Mouse (Mus musculus): ENCODE results near the gene Plekha1. TPM values are rescaled to one million over a fixed set of nuclear protein-coding genes. Genes with fewer than 3 reads are reported as not detected.

Plekha1 gene
- polyA plus RNA-seq, 1 experiment from 2014 or later: 20.7 TPM

- DNase-seq (ENCODE audit: low spot score): peak; percentile 60
Measured at GRCm38 (mm10) chr7:130857973-130858372, 7.6 kb upstream of the Plekha1 start.

- no peak for DNase-seq (ENCODE audit: low spot score)
Measured at GRCm38 (mm10) chr7:130859926-130860325, 5.6 kb upstream of the Plekha1 start.

- no peak for DNase-seq (ENCODE audit: low spot score)
Measured at GRCm38 (mm10) chr7:130860721-130861142, 4.8 kb upstream of the Plekha1 start.

- DNase-seq (ENCODE audit: low spot score): no peak
Measured at GRCm38 (mm10) chr7:130862501-130862900, 3.1 kb upstream of the Plekha1 start.

GRCm38 (mm10) chr7:130864711-130865110 is 845 bp upstream of the Plekha1 start:
- DNase-seq (ENCODE audit: low spot score): no peak

GRCm38 (mm10) chr7:130866640-130867039 is 1.1 kb downstream of the Plekha1 start:
- DNase-seq (ENCODE audit: low spot score): no peak

GRCm38 (mm10) chr7:130867256-130867655 is 1.7 kb downstream of the Plekha1 start:
- no peak for DNase-seq (ENCODE audit: low spot score)

- no peak for DNase-seq (ENCODE audit: low spot score)
Measured at GRCm38 (mm10) chr7:130884161-130884560, 18.6 kb downstream of the Plekha1 start.

- no peak for DNase-seq (ENCODE audit: low spot score)
Measured at GRCm38 (mm10) chr7:130886246-130886645, 20.7 kb downstream of the Plekha1 start.

- DNase-seq (ENCODE audit: low spot score): no peak
Measured at GRCm38 (mm10) chr7:130887946-130888345, 22.4 kb downstream of the Plekha1 start.

- DNase-seq (ENCODE audit: low spot score): no peak
Measured at GRCm38 (mm10) chr7:130890871-130891270, 25.3 kb downstream of the Plekha1 start.

- peak; percentile 32 for DNase-seq (ENCODE audit: low spot score)
Measured at GRCm38 (mm10) chr7:130892973-130893372, 27.4 kb downstream of the Plekha1 start.

- DNase-seq (ENCODE audit: low spot score): no peak
Measured at GRCm38 (mm10) chr7:130894931-130895617, 29.5 kb downstream of the Plekha1 start.

GRCm38 (mm10) chr7:130895618-130895945 is 30.0 kb downstream of the Plekha1 start:
- DNase-seq (ENCODE audit: low spot score): no peak

- no peak for DNase-seq (ENCODE audit: low spot score)
Measured at GRCm38 (mm10) chr7:130896064-130896463, 30.5 kb downstream of the Plekha1 start.

GRCm38 (mm10) chr7:130897201-130897600 is 31.6 kb downstream of the Plekha1 start:
- DNase-seq (ENCODE audit: low spot score): no peak

- no peak for DNase-seq (ENCODE audit: low spot score)
Measured at GRCm38 (mm10) chr7:130898373-130898772, 32.8 kb downstream of the Plekha1 start.

- no peak for DNase-seq (ENCODE audit: low spot score)
Measured at GRCm38 (mm10) chr7:130900233-130900848, 34.8 kb downstream of the Plekha1 start.

GRCm38 (mm10) chr7:130902929-130903328 is 37.4 kb downstream of the Plekha1 start:
- no peak for DNase-seq (ENCODE audit: low spot score)

GRCm38 (mm10) chr7:130903505-130904074 is 38.0 kb downstream of the Plekha1 start:
- DNase-seq (ENCODE audit: low spot score): peak; percentile 34

- DNase-seq (ENCODE audit: low spot score): no peak
Measured at GRCm38 (mm10) chr7:130904571-130905365, 39.2 kb downstream of the Plekha1 start.

- DNase-seq (ENCODE audit: low spot score): no peak
Measured at GRCm38 (mm10) chr7:130910841-130911240, 45.3 kb downstream of the Plekha1 start.

Measured in thymus, postnatal 0 days (tissue).